Mouse (Mus musculus) kidney, postnatal 14 days (tissue): ENCODE measurements around the gene Mrps7.

Source experiments
- DNase-seq: peaks from one replicate; pipeline ENCODE4 v3.0.0; 2022; ENCODE audit warnings: mixed read lengths

Gene Mrps7

GRCm38 (mm10) chr11:115603476-115604303, at the start of gene Mrps7, which contains the start of gene Gga3:
TSS of gene Mrps7 (plus strand) at chr11:115603925.
TSS of gene Gga3 (minus strand) at chr11:115604051.
- DNase-seq = peak; percentile 95

- no peak for DNase-seq
Measured at GRCm38 (mm10) chr11:115555717-115556116, 48.0 kb upstream of the Mrps7 start.

- DNase-seq = no peak
Measured at GRCm38 (mm10) chr11:115563406-115563805, 40.3 kb upstream of the Mrps7 start.

- peak; percentile 97 for DNase-seq
Measured at GRCm38 (mm10) chr11:115564064-115564809, 39.5 kb upstream of the Mrps7 start, which contains the start of gene Nup85. TSS of gene Nup85 (plus strand) at chr11:115564434.

GRCm38 (mm10) chr11:115564961-115565360, 38.8 kb upstream of the Mrps7 start:
- DNase-seq = no peak

GRCm38 (mm10) chr11:115579080-115579479, 24.6 kb upstream of the Mrps7 start:
- DNase-seq = no peak

GRCm38 (mm10) chr11:115582913-115583606, 20.7 kb upstream of the Mrps7 start:
- DNase-seq = no peak

- DNase-seq = no peak
Measured at GRCm38 (mm10) chr11:115584376-115585073, 19.2 kb upstream of the Mrps7 start.

GRCm38 (mm10) chr11:115585573-115586100, 18.1 kb upstream of the Mrps7 start:
- no peak for DNase-seq

GRCm38 (mm10) chr11:115586403-115586802, 17.3 kb upstream of the Mrps7 start:
- DNase-seq = no peak

GRCm38 (mm10) chr11:115587984-115588383, 15.7 kb upstream of the Mrps7 start:
- no peak for DNase-seq

GRCm38 (mm10) chr11:115590526-115591075, 13.1 kb upstream of the Mrps7 start:
- no peak for DNase-seq

- no peak for DNase-seq
Measured at GRCm38 (mm10) chr11:115595209-115595608, 8.5 kb upstream of the Mrps7 start.

- no peak for DNase-seq
Measured at GRCm38 (mm10) chr11:115598309-115598708, 5.4 kb upstream of the Mrps7 start.

- DNase-seq = no peak
Measured at GRCm38 (mm10) chr11:115599722-115600121, 4.0 kb upstream of the Mrps7 start.

GRCm38 (mm10) chr11:115600743-115601142, 3.0 kb upstream of the Mrps7 start:
- DNase-seq = no peak

- DNase-seq = no peak
Measured at GRCm38 (mm10) chr11:115601174-115601573, 2.6 kb upstream of the Mrps7 start.

- DNase-seq = no peak
Measured at GRCm38 (mm10) chr11:115603128-115603475, 623 bp upstream of the Mrps7 start.

GRCm38 (mm10) chr11:115604304-115604696, 575 bp downstream of the Mrps7 start:
- DNase-seq = no peak

- DNase-seq = no peak
Measured at GRCm38 (mm10) chr11:115606733-115607132, 3.0 kb downstream of the Mrps7 start.

- no peak for DNase-seq
Measured at GRCm38 (mm10) chr11:115608421-115609399, 5.0 kb downstream of the Mrps7 start.
